Mouse (Mus musculus): Measurements from ENCODE around the gene Usmg5.

Usmg5 gene

GRCm38 (mm10) chr19:47057684-47058083 is 32.8 kb downstream of the Usmg5 start:
- DNase-seq (ENCODE audit: low read depth, low spot score), result no peak

- no peak for DNase-seq (ENCODE audit: low read depth, low spot score)
Measured at GRCm38 (mm10) chr19:47053471-47053870, 37.0 kb downstream of the Usmg5 start.

DNA sequence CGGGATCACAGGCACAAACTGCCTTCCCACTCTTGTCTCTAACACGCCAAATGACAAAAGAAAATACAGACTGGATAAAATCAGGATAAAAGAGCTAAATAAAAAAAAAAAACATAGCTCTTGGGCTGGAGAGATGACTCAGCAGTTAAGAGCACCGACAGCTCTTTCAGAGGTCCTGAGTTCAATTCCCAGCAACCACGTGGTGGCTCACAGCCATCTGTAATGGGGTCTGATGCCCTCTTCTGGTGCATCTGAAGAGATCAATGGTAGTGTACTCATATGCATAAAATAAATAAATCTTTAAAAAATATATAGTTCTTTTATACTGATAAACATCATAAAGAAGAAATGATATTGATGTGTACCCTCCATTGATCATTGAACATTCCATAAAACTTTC is 37.5 kb downstream of the Usmg5 start:
- no peak for DNase-seq (ENCODE audit: low read depth, low spot score)

GRCm38 (mm10) chr19:47050271-47051032 is 40.0 kb downstream of the Usmg5 start, which contains the start of gene Pcgf6:
Gene Pcgf6, minus strand, starts transcription at chr19:47050906.
- DNase-seq (ENCODE audit: low read depth, low spot score), result peak; percentile 84

DNA sequence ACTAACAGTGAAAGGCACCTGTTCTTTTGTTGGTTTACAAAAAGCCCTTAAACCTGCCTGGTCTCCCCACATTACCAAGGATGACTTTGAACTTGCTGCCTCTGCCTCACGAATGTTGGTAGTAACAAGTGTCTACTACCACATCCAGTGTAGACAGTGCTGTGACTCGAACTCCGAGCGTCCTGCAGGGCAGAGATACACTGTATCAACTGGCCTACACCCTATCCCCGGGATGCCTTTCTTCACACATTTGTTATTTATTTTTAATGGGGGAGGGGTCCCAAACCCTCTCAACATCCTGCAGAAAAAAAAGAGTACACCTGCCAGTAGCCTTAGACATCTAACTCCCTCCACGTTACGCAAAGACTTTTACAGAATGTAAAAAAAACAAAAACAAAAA is 40.6 kb downstream of the Usmg5 start:
- no peak for DNase-seq (ENCODE audit: low read depth, low spot score)

GRCm38 (mm10) chr19:47049061-47049460 is 41.4 kb downstream of the Usmg5 start:
- DNase-seq (ENCODE audit: low read depth, low spot score), result no peak

GRCm38 (mm10) chr19:47047236-47047833 is 43.1 kb downstream of the Usmg5 start:
- no peak for DNase-seq (ENCODE audit: low read depth, low spot score)

- peak; percentile 57 for DNase-seq (ENCODE audit: low read depth, low spot score)
Measured at GRCm38 (mm10) chr19:47046343-47046742, 44.1 kb downstream of the Usmg5 start.

DNA sequence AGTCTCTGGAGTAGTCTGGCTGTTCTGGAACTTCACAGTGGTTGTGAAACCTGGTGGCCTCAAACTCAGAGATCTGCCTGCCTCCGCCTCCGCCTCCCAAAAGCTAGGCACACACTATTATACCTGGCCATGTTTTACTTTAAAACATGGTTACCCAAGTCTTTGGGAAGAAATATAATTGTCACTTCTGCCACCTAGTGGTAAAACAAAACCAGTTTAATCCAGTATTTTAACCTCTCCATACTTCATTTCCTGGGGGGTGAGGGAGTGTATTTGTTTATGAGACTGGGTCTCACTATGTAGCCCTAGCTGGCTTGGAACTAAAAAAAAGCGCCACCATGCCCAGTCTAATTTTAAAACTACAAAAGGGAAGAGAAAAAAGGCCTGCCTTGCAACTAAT is 46.8 kb downstream of the Usmg5 start:
- DNase-seq (ENCODE audit: low read depth, low spot score), result peak; percentile 63

GRCm38 (mm10) chr19:47040720-47041473 is 49.5 kb downstream of the Usmg5 start:
- peak; percentile 65 for DNase-seq (ENCODE audit: low read depth, low spot score)

DNA sequence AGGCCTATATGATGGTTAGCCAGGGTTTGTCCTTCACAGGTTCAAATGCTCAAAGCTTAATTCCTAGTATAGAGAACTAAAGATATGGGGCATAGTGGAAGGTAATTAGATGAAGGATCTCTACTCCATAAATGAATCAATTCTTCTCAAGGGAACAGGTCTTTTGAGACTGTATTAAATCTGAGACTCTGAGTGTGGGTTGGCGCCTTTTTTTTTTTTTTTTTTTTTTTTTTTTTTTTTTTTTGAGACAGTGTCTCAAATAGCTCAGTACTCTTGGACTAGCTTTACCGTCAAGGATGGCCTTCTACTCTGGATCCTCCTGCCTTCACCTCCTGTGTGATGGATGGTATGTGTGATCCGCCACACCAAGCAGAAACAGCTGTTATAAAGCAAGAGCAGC is 53.9 kb downstream of the Usmg5 start:
- no peak for DNase-seq (ENCODE audit: low read depth, low spot score)

DNA sequence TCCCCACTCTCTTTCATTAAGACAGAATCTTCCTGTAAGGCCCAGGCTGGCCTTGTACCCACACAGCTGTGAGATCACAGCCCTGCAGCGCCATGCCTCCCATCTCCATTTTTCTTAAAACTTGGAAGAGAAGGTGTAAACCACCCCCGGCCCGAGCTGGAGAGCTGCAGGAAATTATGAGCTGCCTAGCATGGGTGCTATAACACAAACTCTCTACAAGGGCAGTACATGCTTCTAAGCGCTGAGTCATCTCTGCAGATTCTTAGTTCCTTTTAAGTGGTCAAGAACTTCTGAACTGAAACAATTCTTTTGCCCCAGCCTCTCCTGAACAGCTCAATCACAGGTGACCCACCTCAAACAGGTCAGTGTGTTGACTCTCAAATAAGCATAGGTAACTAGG is 55.5 kb downstream of the Usmg5 start:
- no peak for DNase-seq (ENCODE audit: low read depth, low spot score)

All from 3T3-L1 (cell line).